Mouse (Mus musculus) ES-Bruce4 (cell line): ENCODE measurements around the gene Rad50.

Source experiments
- CTCF ChIP-seq: IDR thresholded peaks from one replicate; pipeline ENCODE4 v1.8.1; 2011; ENCODE audit warnings: low read depth, low read length
- EP300 ChIP-seq: IDR thresholded peaks from 2 replicates; pipeline ENCODE4 v1.6.1; 2011; ENCODE audit warnings: low read depth, low read length; ENCODE audit not compliant: insufficient read depth
- POLR2A ChIP-seq: IDR thresholded peaks from one replicate; pipeline ENCODE4 v1.8.1; 2011; ENCODE audit warnings: low read length; ENCODE audit not compliant: insufficient read depth

- TF ChIP-seq CTCF (no peak), POLR2A (no peak), EP300 (no peak)
Measured at GRCm38 (mm10) chr11:53623573-53623972, 83.5 kb downstream of the Rad50 start.
